Mouse (Mus musculus): ENCODE results near the gene Frmd4a. TPM values are rescaled to one million over a fixed set of nuclear protein-coding genes. Genes with fewer than 3 reads are reported as not detected.

Gene Frmd4a
- polyA plus RNA-seq, 1 experiment from 2014 or later: 16.8 TPM

DNA sequence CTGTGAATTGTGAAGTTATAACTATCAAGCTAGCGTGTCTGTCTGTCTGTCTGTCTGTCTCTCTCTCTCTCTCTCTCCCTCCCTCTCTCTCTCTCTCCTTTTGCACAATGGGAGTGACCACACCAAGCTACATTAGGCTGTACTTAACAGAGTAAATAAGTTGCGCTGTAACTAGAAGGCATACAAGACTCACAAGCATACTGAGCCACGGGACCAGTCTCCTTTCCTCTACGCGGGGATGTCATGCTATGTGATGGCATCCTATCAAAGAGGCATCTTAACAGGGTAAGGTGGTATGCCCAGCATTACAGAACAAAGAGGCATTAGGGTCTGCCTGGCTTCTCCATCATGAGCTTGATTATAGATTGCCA, 514.7 kb downstream of the Frmd4a start:
- DNase-seq (ENCODE audit: low spot score): no peak
- no peaks in the 10 kb centered on the region for H3K27me3 ChIP-seq (ENCODE audit: insufficient read depth, low read length)
- H3K36me3 ChIP-seq (ENCODE audit: insufficient read depth, low read length): no peaks in the 10 kb centered on the region
- ATAC-seq (replicated peaks; ENCODE audit: low FRiP score, low read depth): peak; percentile 60; the same call in 1 of the 2 replicates
- no peak overlapping the region for H3K4me2 ChIP-seq (ENCODE audit: low read length)
- no peak overlapping the region for H3K4me3 ChIP-seq (replicated peaks; ENCODE audit: low read depth, low read length)
- no peak for TF ChIP-seq CTCF (IDR thresholded peaks at IDR 0.05; ENCODE audit: low read depth)
- no peaks in the 10 kb centered on the region for H3K4me1 ChIP-seq (replicated peaks; ENCODE audit: insufficient read depth, low read length)
- H3K9me3 ChIP-seq (replicated peaks; ENCODE audit: low read length): no peaks in the 10 kb centered on the region
- H3K27ac ChIP-seq: no peak overlapping the region
- 82% methylated on average over 5 of the region's 5 CpGs for WGBS
- no peak overlapping the region for H3K9ac ChIP-seq (ENCODE audit: low read depth, low read length)

DNA sequence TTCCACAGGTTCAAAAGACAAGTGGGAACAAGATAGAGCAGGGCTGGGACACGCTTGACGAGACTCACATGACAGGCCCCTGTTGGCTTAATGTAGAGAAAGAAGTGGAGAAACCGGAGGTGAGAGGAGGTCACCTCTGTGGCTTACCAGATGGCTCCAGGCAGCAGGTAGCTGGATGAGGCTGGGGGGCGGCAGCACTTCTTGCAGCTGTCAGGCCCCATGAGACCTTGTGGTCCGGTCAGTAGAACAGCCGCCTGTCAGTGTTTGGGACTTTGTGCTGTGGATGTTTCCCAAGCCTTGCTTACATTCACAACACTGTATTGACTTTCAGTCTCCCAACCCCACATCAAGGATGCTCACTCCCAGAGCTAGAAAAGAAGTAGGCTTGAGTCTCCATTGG, 515.4 kb downstream of the Frmd4a start:
- no peak overlapping the region for H3K4me2 ChIP-seq (ENCODE audit: low read length)
- TF ChIP-seq CTCF (IDR thresholded peaks at IDR 0.05; ENCODE audit: low read depth): no peak
- no peak for ATAC-seq (replicated peaks; ENCODE audit: low FRiP score, low read depth)
- no peak for DNase-seq (ENCODE audit: low spot score)
- no peak overlapping the region for H3K27ac ChIP-seq
- H3K4me3 ChIP-seq (replicated peaks; ENCODE audit: low read depth, low read length): no peak overlapping the region
- H3K36me3 ChIP-seq (ENCODE audit: insufficient read depth, low read length): no peaks in the 10 kb centered on the region
- H3K9ac ChIP-seq (ENCODE audit: low read depth, low read length): no peak overlapping the region
- no peaks in the 10 kb centered on the region for H3K4me1 ChIP-seq (replicated peaks; ENCODE audit: insufficient read depth, low read length)
- no peaks in the 10 kb centered on the region for H3K9me3 ChIP-seq (replicated peaks; ENCODE audit: low read length)
- H3K27me3 ChIP-seq (ENCODE audit: insufficient read depth, low read length): no peaks in the 10 kb centered on the region
- 81% methylated on average over 6 of the region's 6 CpGs for WGBS

DNA sequence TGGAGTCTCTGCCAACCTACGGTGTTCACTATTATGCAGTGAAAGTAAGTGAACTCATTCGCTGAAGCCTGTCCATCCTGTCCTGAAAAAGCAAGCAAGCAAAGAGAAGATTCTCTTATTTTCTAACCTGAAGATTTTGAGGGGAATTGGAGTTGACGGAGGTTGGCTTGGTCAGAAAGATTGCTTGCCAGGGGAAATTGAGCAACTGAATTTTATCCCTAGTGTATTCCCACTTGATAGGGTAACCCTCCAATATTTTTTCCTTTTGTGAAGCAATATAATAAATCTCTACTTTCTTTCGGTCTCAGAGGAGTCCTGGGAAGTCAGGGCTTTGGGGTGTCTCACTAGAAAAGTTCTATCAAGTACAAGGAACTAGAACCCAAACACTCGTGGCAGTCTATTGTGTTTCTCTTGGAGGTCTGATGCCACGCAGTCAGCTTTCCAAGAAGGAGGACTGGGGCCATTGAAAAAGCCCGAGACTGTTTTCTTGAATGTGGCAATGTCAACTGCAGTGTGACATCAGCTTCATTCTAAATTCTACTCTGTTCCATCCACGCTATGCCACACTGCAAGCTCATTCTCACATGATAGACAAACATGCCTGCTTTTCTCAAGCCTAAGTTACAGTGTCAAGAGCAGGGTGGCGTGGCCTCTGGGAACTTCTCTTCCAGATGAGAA, 517.8 kb downstream of the Frmd4a start:
- Histone ChIP-seq H3K9ac (ENCODE audit: low read depth, low read length) (no peak overlapping the region), H3K27me3 (ENCODE audit: insufficient read depth, low read length) (no peaks in the 10 kb centered on the region), H3K4me3 (replicated peaks; ENCODE audit: low read depth, low read length) (no peak overlapping the region), H3K27ac (no peak overlapping the region), H3K9me3 (replicated peaks; ENCODE audit: low read length) (no peaks in the 10 kb centered on the region), H3K36me3 (ENCODE audit: insufficient read depth, low read length) (no peaks in the 10 kb centered on the region), H3K4me1 (replicated peaks; ENCODE audit: insufficient read depth, low read length) (no peaks in the 10 kb centered on the region), H3K4me2 (ENCODE audit: low read length) (no peak overlapping the region)
- DNase-seq (ENCODE audit: low spot score) (no peak), ATAC-seq (replicated peaks; ENCODE audit: low FRiP score, low read depth) (no peak)
- no peak for TF ChIP-seq CTCF (IDR thresholded peaks at IDR 0.05; ENCODE audit: low read depth)
- WGBS: 94% methylated on average over 9 of the region's 9 CpGs

DNA sequence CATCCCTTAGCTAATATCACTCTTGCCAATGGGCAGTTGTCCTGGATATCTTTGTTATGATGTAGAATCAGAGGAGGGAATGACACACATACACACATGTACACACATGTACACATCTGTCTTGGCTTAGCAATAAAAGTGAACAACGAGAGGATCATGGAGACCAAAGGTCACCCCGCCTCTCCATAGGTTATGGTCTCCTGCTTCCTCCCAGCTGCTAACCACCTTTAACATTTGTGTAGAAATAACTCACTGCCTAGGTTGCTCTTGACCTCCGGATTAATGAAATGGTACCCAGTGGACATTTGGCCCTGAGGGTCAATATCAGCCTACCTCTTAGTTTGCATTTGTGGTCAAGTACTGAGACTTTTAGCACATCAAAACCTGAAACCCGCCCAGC, 523.8 kb downstream of the Frmd4a start:
- no peak for TF ChIP-seq CTCF (IDR thresholded peaks at IDR 0.05; ENCODE audit: low read depth)
- no peak for DNase-seq (ENCODE audit: low spot score)
- Histone ChIP-seq H3K4me2 (ENCODE audit: low read length) (no peak overlapping the region), H3K4me1 (replicated peaks; ENCODE audit: insufficient read depth, low read length) (peaks cover 19% of the 10 kb centered on the region), H3K27me3 (ENCODE audit: insufficient read depth, low read length) (no peaks in the 10 kb centered on the region), H3K27ac (no peak overlapping the region), H3K36me3 (ENCODE audit: insufficient read depth, low read length) (no peaks in the 10 kb centered on the region), H3K9ac (ENCODE audit: low read depth, low read length) (no peak overlapping the region), H3K4me3 (replicated peaks; ENCODE audit: low read depth, low read length) (no peak overlapping the region), H3K9me3 (replicated peaks; ENCODE audit: low read length) (no peaks in the 10 kb centered on the region)
- 34% methylated on average over 4 of the region's 4 CpGs for WGBS
- no peak for ATAC-seq (replicated peaks; ENCODE audit: low FRiP score, low read depth)

DNA sequence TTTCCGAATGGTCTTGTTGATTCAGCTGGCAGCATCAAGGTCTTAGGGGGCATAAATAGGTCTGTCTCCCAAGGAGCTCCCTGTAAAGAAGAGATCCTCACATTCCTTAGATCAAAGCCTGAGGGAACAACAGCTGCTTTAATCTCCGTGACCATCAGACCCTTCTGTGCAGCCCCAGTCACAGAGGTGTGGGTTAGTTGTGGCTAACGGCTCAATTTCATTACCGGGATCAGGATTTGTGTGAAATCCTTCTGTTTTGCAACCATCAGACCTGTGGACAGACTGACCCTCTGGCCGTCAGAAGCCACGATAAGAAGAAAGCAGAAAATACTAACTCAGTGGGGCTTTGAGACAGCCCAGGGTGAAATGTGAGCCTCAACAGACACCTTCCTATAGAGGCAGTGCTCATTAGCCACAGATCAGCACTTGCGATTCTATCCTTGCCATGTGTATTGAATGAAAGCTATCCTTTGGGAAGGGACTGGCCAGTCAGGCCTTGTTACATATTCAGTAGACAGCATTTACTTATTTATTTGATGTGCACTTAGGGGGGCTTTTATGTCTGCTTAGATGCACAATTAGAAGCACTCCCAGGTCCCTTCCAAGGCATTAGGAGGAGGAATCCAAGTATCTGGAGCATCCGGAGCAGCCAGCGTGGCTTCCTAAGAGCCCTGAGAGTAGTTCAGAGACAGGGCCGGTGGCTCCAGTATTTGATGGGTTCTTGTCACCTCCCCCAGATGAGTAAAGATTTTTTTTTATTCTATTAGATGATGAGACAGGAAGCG, 524.5 kb downstream of the Frmd4a start:
- no peaks in the 10 kb centered on the region for H3K27me3 ChIP-seq (ENCODE audit: insufficient read depth, low read length)
- DNase-seq (ENCODE audit: low spot score): no peak
- no peak overlapping the region for H3K4me3 ChIP-seq (replicated peaks; ENCODE audit: low read depth, low read length)
- no peaks in the 10 kb centered on the region for H3K36me3 ChIP-seq (ENCODE audit: insufficient read depth, low read length)
- no peak overlapping the region for H3K9ac ChIP-seq (ENCODE audit: low read depth, low read length)
- H3K4me2 ChIP-seq (ENCODE audit: low read length): no peak overlapping the region
- TF ChIP-seq CTCF (IDR thresholded peaks at IDR 0.05; ENCODE audit: low read depth): no peak
- peaks cover 22% of the 10 kb centered on the region for H3K4me1 ChIP-seq (replicated peaks; ENCODE audit: insufficient read depth, low read length)
- peak overlapping the region; percentile 44 for H3K27ac ChIP-seq
- 37% methylated on average over 11 of the region's 11 CpGs for WGBS
- no peak for ATAC-seq (replicated peaks; ENCODE audit: low FRiP score, low read depth)
- H3K9me3 ChIP-seq (replicated peaks; ENCODE audit: low read length): no peaks in the 10 kb centered on the region

DNA sequence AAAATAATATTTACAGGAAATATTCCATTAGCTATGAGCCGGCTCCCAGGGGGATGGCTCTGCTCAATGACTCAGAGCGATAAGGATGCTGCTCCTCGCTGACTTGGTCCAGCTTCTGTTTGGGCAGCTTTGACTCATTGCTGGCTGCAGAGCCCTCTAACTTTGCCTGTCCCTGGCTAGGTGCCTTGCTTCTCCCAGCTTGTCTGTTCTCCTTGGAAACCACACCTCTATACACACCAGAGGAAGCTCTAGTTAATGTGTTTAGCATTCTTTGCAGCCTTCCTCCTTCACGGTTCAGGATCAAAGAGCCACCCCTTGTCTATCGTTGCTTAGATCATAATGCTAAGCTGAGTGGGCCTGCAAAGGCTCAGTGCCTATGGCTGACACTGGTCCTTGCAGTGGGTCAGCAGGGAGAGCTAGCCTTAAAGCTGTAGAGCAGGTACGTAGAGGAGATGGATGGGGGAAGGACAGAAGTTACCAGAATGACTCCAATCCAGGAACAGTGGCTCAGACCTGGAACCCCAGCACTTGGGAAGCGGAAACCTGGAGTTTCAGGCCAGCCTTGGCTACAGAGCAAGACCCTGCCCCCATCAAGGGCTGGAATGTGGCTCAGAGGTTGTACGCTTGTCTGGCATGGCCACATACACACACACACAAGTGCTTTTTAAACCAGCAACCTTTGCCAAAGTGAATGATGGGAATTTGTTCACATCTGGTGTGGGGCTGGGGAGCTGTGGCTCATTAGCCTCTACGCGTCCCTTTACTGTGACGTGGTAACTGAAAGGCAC, 525.3 kb downstream of the Frmd4a start:
- H3K9ac ChIP-seq (ENCODE audit: low read depth, low read length): no peak overlapping the region
- no peak overlapping the region for H3K4me2 ChIP-seq (ENCODE audit: low read length)
- H3K9me3 ChIP-seq (replicated peaks; ENCODE audit: low read length): no peaks in the 10 kb centered on the region
- H3K4me1 ChIP-seq (replicated peaks; ENCODE audit: insufficient read depth, low read length): peaks cover 25% of the 10 kb centered on the region
- DNase-seq (ENCODE audit: low spot score) (peak; percentile 70), ATAC-seq (replicated peaks; ENCODE audit: low FRiP score, low read depth) (peak; percentile 65)
- no peak overlapping the region for H3K4me3 ChIP-seq (replicated peaks; ENCODE audit: low read depth, low read length)
- no peak for TF ChIP-seq CTCF (IDR thresholded peaks at IDR 0.05; ENCODE audit: low read depth)
- H3K36me3 ChIP-seq (ENCODE audit: insufficient read depth, low read length): no peaks in the 10 kb centered on the region
- WGBS: 42% methylated on average over 11 of the region's 11 CpGs
- peak overlapping the region; percentile 44 for H3K27ac ChIP-seq
- no peaks in the 10 kb centered on the region for H3K27me3 ChIP-seq (ENCODE audit: insufficient read depth, low read length)

Measured in kidney, postnatal 0 days (tissue).